Mouse (Mus musculus): ENCODE measurements around the gene Tmcc3. TPM values are rescaled to one million over a fixed set of nuclear protein-coding genes. Genes with fewer than 3 reads are reported as not detected.
A peak's percentile ranks its signal among the peaks of the same experiment; 100 is the strongest.

The Tmcc3 gene
- polyA plus RNA-seq, 1 experiment from 2014 or later: 5.7 TPM

GRCm38 (mm10) chr10:94413770-94414651, 102.3 kb downstream of the Tmcc3 start:
- Histone ChIP-seq H3K9ac (ENCODE audit: low read depth, low read length) (no peak overlapping the region), H3K4me3 (ENCODE audit: low read depth, low read length) (no peak overlapping the region), H3K27ac (ENCODE audit: low read depth, low read length) (no peak overlapping the region), H3K9me3 (ENCODE audit: control insufficient read depth, low read length) (no peaks in the 10 kb centered on the region), H3K4me2 (replicated peaks; ENCODE audit: low read depth, low read length) (no peak overlapping the region), H3K4me1 (replicated peaks; ENCODE audit: control insufficient read depth, insufficient read depth, low read length) (peaks cover 7% of the 10 kb centered on the region; the same call in 1 of the 2 replicates), H3K36me3 (ENCODE audit: control insufficient read depth, insufficient read depth, low read length) (no peaks in the 10 kb centered on the region), H3K27me3 (ENCODE audit: control insufficient read depth, insufficient read depth, low read length) (no peaks in the 10 kb centered on the region)
- 39% methylated on average over 8 of the region's 8 CpGs for WGBS
- ATAC-seq (ENCODE audit: low FRiP score) (no peak), DNase-seq (ENCODE audit: low spot score) (no peak)

DNA sequence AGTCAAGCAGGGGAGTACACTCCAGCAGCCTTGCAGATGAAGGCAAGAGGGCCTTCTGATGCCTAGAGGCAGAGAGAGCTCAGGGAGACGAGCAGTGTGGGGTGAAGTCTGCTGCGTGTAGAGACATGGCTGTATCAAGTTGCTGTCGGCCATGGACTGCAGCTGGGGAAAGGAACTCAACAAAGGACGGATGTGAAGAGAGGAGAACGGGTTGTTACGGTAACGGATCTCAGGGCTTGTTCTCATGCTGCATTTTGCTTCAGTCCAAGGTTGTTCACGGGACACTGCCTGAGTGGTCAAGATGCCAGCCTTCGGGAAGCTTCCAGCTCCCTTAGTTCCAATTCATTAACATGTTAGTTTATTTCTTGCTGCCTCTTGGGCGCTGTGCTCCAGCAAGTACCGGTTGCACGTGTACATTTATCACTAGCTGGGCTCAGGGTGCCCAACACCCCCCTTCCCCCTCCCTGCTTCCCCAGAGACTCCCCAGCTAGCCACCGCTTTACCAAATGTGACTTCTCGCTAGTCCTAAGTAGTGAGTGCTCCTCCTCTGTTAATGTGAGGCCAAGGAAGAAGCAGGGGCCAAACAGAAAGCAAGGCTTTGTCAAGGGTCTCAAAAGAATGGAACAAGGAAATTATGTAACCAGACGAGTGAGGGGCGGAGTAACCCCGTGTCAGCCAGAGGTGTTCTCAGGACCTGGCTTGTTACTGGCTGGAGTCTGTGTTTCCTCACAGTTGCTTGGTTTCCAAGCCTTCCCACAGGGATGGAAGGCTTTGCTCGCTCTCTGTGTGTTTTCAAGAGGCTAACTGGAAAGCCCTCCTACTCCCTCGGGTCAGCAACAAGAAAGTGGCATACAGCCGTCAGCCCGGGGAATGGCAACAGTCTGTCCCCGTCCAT, 104.4 kb downstream of the Tmcc3 start:
- DNase-seq (ENCODE audit: low spot score): peak; percentile 45
- Histone ChIP-seq H3K4me2 (replicated peaks; ENCODE audit: low read depth, low read length) (no peak overlapping the region), H3K36me3 (ENCODE audit: control insufficient read depth, insufficient read depth, low read length) (no peaks in the 10 kb centered on the region), H3K9me3 (ENCODE audit: control insufficient read depth, low read length) (no peaks in the 10 kb centered on the region), H3K9ac (ENCODE audit: low read depth, low read length) (0 out of 2 replicates have a peak overlapping the region, but pooled peaks have one; percentile 11), H3K4me3 (ENCODE audit: low read depth, low read length) (no peak overlapping the region), H3K4me1 (replicated peaks; ENCODE audit: control insufficient read depth, insufficient read depth, low read length) (peaks cover 7% of the 10 kb centered on the region; the same call in 1 of the 2 replicates), H3K27me3 (ENCODE audit: control insufficient read depth, insufficient read depth, low read length) (no peaks in the 10 kb centered on the region), H3K27ac (ENCODE audit: low read depth, low read length) (no peak overlapping the region)
- ATAC-seq (ENCODE audit: low FRiP score): no peak
- 43% methylated on average over 22 of the region's 22 CpGs for WGBS

GRCm38 (mm10) chr10:94417643-94418042, 105.9 kb downstream of the Tmcc3 start:
- peaks cover 7% of the 10 kb centered on the region; the same call in 1 of the 2 replicates for H3K4me1 ChIP-seq (replicated peaks; ENCODE audit: control insufficient read depth, insufficient read depth, low read length)
- ATAC-seq (ENCODE audit: low FRiP score): no peak
- H3K9me3 ChIP-seq (ENCODE audit: control insufficient read depth, low read length): no peaks in the 10 kb centered on the region
- no peaks in the 10 kb centered on the region for H3K36me3 ChIP-seq (ENCODE audit: control insufficient read depth, insufficient read depth, low read length)
- no peak overlapping the region for H3K4me3 ChIP-seq (ENCODE audit: low read depth, low read length)
- H3K27me3 ChIP-seq (ENCODE audit: control insufficient read depth, insufficient read depth, low read length): no peaks in the 10 kb centered on the region
- no peak overlapping the region for H3K4me2 ChIP-seq (replicated peaks; ENCODE audit: low read depth, low read length)
- no peak overlapping the region for H3K9ac ChIP-seq (ENCODE audit: low read depth, low read length)
- H3K27ac ChIP-seq (ENCODE audit: low read depth, low read length): no peak overlapping the region
- DNase-seq (ENCODE audit: low spot score): no peak
- 93% methylated on average over 4 of the region's 4 CpGs for WGBS

- no peaks in the 10 kb centered on the region for H3K27me3 ChIP-seq (ENCODE audit: control insufficient read depth, insufficient read depth, low read length)
- H3K4me3 ChIP-seq (ENCODE audit: low read depth, low read length): no peak overlapping the region
- no peak overlapping the region for H3K9ac ChIP-seq (ENCODE audit: low read depth, low read length)
- H3K4me1 ChIP-seq (replicated peaks; ENCODE audit: control insufficient read depth, insufficient read depth, low read length): no peaks in the 10 kb centered on the region
- DNase-seq (ENCODE audit: low spot score) (peak; percentile 38), ATAC-seq (ENCODE audit: low FRiP score) (peak; percentile 65; the same call in 1 of the 2 replicates)
- 62% methylated on average over 12 of the region's 12 CpGs for WGBS
- H3K4me2 ChIP-seq (replicated peaks; ENCODE audit: low read depth, low read length): no peak overlapping the region
- no peaks in the 10 kb centered on the region for H3K36me3 ChIP-seq (ENCODE audit: control insufficient read depth, insufficient read depth, low read length)
- H3K27ac ChIP-seq (ENCODE audit: low read depth, low read length): no peak overlapping the region
- no peaks in the 10 kb centered on the region for H3K9me3 ChIP-seq (ENCODE audit: control insufficient read depth, low read length)
Measured at GRCm38 (mm10) chr10:94426000-94426920, 114.5 kb downstream of the Tmcc3 start.

- Histone ChIP-seq H3K27me3 (ENCODE audit: control insufficient read depth, insufficient read depth, low read length) (no peaks in the 10 kb centered on the region), H3K4me2 (replicated peaks; ENCODE audit: low read depth, low read length) (no peak overlapping the region), H3K4me3 (ENCODE audit: low read depth, low read length) (no peak overlapping the region), H3K4me1 (replicated peaks; ENCODE audit: control insufficient read depth, insufficient read depth, low read length) (no peaks in the 10 kb centered on the region), H3K36me3 (ENCODE audit: control insufficient read depth, insufficient read depth, low read length) (no peaks in the 10 kb centered on the region), H3K27ac (ENCODE audit: low read depth, low read length) (no peak overlapping the region), H3K9ac (ENCODE audit: low read depth, low read length) (no peak overlapping the region), H3K9me3 (ENCODE audit: control insufficient read depth, low read length) (no peaks in the 10 kb centered on the region)
- DNase-seq (ENCODE audit: low spot score) (no peak), ATAC-seq (ENCODE audit: low FRiP score) (no peak)
- 92% methylated on average over 15 of the region's 15 CpGs for WGBS
Measured at GRCm38 (mm10) chr10:94426921-94427270, 115.1 kb downstream of the Tmcc3 start.

GRCm38 (mm10) chr10:94428186-94428942, 116.6 kb downstream of the Tmcc3 start:
- Histone ChIP-seq H3K36me3 (ENCODE audit: control insufficient read depth, insufficient read depth, low read length) (no peaks in the 10 kb centered on the region), H3K4me3 (ENCODE audit: low read depth, low read length) (no peak overlapping the region), H3K4me1 (replicated peaks; ENCODE audit: control insufficient read depth, insufficient read depth, low read length) (no peaks in the 10 kb centered on the region), H3K27me3 (ENCODE audit: control insufficient read depth, insufficient read depth, low read length) (no peaks in the 10 kb centered on the region), H3K9me3 (ENCODE audit: control insufficient read depth, low read length) (no peaks in the 10 kb centered on the region), H3K4me2 (replicated peaks; ENCODE audit: low read depth, low read length) (no peak overlapping the region), H3K27ac (ENCODE audit: low read depth, low read length) (no peak overlapping the region), H3K9ac (ENCODE audit: low read depth, low read length) (no peak overlapping the region)
- ATAC-seq (ENCODE audit: low FRiP score): no peak
- 88% methylated on average over 12 of the region's 12 CpGs for WGBS
- DNase-seq (ENCODE audit: low spot score): no peak

DNA sequence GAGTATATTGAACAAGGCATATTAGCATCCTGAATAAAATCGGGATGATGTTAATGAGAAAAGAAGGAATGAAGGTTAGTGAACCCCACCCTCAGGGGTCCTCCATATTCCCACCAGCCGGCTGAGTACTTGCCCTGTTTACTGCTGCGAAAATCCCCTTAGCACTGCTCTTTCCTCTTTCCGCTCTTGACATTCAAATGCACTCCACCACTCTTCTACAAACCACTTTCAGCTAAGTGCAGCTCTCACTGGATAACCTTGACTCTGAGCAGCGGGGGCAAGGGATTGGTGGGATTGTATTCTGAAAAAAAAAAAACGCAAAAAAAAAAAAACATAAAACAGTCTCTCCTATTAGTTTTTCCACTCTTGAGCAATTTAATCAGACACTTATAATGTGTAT, 118.8 kb downstream of the Tmcc3 start:
- no peak for DNase-seq (ENCODE audit: low spot score)
- H3K9ac ChIP-seq (ENCODE audit: low read depth, low read length): no peak overlapping the region
- no peak for ATAC-seq (ENCODE audit: low FRiP score)
- no peaks in the 10 kb centered on the region for H3K9me3 ChIP-seq (ENCODE audit: control insufficient read depth, low read length)
- H3K4me3 ChIP-seq (ENCODE audit: low read depth, low read length): no peak overlapping the region
- no peaks in the 10 kb centered on the region for H3K27me3 ChIP-seq (ENCODE audit: control insufficient read depth, insufficient read depth, low read length)
- H3K27ac ChIP-seq (ENCODE audit: low read depth, low read length): no peak overlapping the region
- H3K4me2 ChIP-seq (replicated peaks; ENCODE audit: low read depth, low read length): no peak overlapping the region
- H3K36me3 ChIP-seq (ENCODE audit: control insufficient read depth, insufficient read depth, low read length): no peaks in the 10 kb centered on the region
- no peaks in the 10 kb centered on the region for H3K4me1 ChIP-seq (replicated peaks; ENCODE audit: control insufficient read depth, insufficient read depth, low read length)
- 78% methylated on average over 6 of the region's 6 CpGs for WGBS
